Comparison of ENCODE assay signal across 21 mouse cellular contexts in the genomic region with DNA sequence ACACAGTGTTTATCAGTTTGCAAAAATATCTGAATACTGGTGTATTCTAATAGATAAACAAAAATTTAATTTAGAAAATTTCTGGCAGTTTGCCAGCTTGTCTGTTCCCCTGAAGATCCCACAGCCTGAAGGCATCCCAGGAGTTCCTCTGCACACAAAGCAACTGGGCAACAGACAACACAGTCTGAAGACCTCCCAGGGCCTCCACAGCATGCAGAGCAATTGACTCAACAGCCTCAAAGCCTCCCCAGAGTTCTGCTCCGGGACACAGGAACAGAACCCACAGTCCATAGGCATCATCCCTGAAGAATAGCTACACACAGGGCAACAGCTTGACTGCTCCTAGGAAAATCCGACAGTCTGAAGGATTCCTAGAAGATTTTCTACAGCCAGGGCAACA. TPM values are rescaled to one million over a fixed set of nuclear protein-coding genes. Genes with fewer than 3 reads are reported as not detected.
"Had no signal": no experiment of that assay in that cellular context is flagged by ENCODE, and none has a peak within 500 bp of the region (broad histone marks: within the 10 kb centered on the region; RNA-seq: fewer than 3 reads in every experiment).

No protein-coding gene starts in this region.

- H3K9me3 ChIP-seq: limb, embryonic 13.5 days; neural tube, embryonic 15.5 days; stomach, embryonic 15.5 days had no signal

- H3K27me3 ChIP-seq: limb, embryonic 13.5 days; neural tube, embryonic 15.5 days; stomach, embryonic 15.5 days had no signal

- H3K27ac ChIP-seq: layer of hippocampus, adult 2 months; limb, embryonic 13.5 days; liver, embryonic 14.5 days; neural tube, embryonic 15.5 days; stomach, embryonic 15.5 days had no signal

- ATAC-seq: lung, postnatal 0 days had no signal

- H3K4me3 ChIP-seq: layer of hippocampus, adult 2 months; limb, embryonic 13.5 days; myocyte; neural tube, embryonic 15.5 days; stomach, embryonic 15.5 days had no signal

- H3K4me2 ChIP-seq: limb, embryonic 13.5 days; midbrain, embryonic 11.5 days; neural tube, embryonic 15.5 days; stomach, embryonic 15.5 days had no signal

- H3K4me1 ChIP-seq: limb, embryonic 13.5 days; neural tube, embryonic 15.5 days; stomach, embryonic 15.5 days had no signal

- H3K36me3 ChIP-seq: limb, embryonic 13.5 days; neural tube, embryonic 15.5 days; stomach, embryonic 15.5 days had no signal

- DNase-seq: kidney, postnatal 10 days; kidney, postnatal 4 days; left cerebral cortex, postnatal 4 days; lung, adult 18-20 months; lung, postnatal 4 days; right cerebral cortex, postnatal 4 days; spleen, adult 18-20 months; thymus, adult 2 months; thymus, postnatal 25 days had no signal

- H3K9ac ChIP-seq: limb, embryonic 13.5 days; liver, embryonic 14.5 days; neural tube, embryonic 15.5 days; stomach, embryonic 15.5 days had no signal

RNA-seq across cellular contexts. Expression of a gene that starts 59.3 kb away (rescaled TPM):
- total RNA-seq: layer of hippocampus, adult 2 months; layer of hippocampus, postnatal 10 days; left cerebral cortex, postnatal 4 days; megakaryocyte, adult 5-6 weeks had no signal
- polyA plus RNA-seq: limb, embryonic 13.5 days; lung, postnatal 0 days; midbrain, embryonic 11.5 days; myocyte; neural tube, embryonic 11.5 days; neural tube, embryonic 15.5 days; thymus, adult 2 months; urinary bladder, adult 2 months had no signal
